Mouse (Mus musculus) C2C12 (cell line): ENCODE data around the gene Kcnmb4.

ENCODE experiments used
- CEBPB ChIP-seq: IDR thresholded peaks from one replicate; pipeline ENCODE4 v1.6.1; 2011; ENCODE audit warnings: low read depth, mild to moderate bottlenecking, control low read depth, moderate library complexity
- CTCF ChIP-seq: IDR thresholded peaks from one replicate; pipeline ENCODE4 v1.5.1; 2011; ENCODE audit not compliant: control insufficient read depth, insufficient read depth, insufficient read length
- MAX ChIP-seq: IDR thresholded peaks from one replicate; pipeline ENCODE4 v1.6.1; 2011; ENCODE audit warnings: mild to moderate bottlenecking, control low read depth
- MYOD1 ChIP-seq: IDR thresholded peaks from one replicate; pipeline ENCODE4 v1.6.1; 2011; ENCODE audit warnings: low read depth; ENCODE audit not compliant: control insufficient read depth, insufficient read length
- USF1 ChIP-seq: IDR thresholded peaks from one replicate; pipeline ENCODE4 v1.6.1; 2011; ENCODE audit warnings: low read depth, mild to moderate bottlenecking, control low read depth, moderate library complexity

- TF ChIP-seq USF1: no peak
- no peak for TF ChIP-seq MAX
- TF ChIP-seq CTCF: no peak
- TF ChIP-seq CEBPB: no peak
- TF ChIP-seq MYOD1: no peak
Observed at GRCm38 (mm10) chr10:116422551-116422950, 51.1 kb downstream of the Kcnmb4 start.
